16 mouse cellular contexts compared by ENCODE assay signal in genomic region chr2:148030613-148030935, GRCm38 (mm10). TPM values are rescaled to one million over a fixed set of nuclear protein-coding genes. Genes with fewer than 3 reads are reported as not detected.
A peak's percentile ranks its signal among the peaks of the same experiment; 100 is the strongest.
DNase-seq lines count a peak whose midpoint lies in the region; ATAC-seq and TF ChIP-seq lines count a peak whose summit lies in the region.
"Had no signal": no experiment of that assay in that cellular context is flagged by ENCODE, and none has a peak within 500 bp of the region (broad histone marks: within the 10 kb centered on the region; RNA-seq: fewer than 3 reads in every experiment).

No protein-coding gene starts in this region.

- no peak for TF ChIP-seq POLR2A in lung, adult 2 months (IDR thresholded peaks at IDR 0.05; ENCODE audit: borderline replicate concordance, extremely low read depth, low read depth, low read length)

- under 1% methylated on average over 11 of the region's 11 CpGs for WGBS in forebrain, embryonic 14.5 days
- WGBS in forebrain, embryonic 13.5 days, result 1% methylated on average over 11 of the region's 11 CpGs
- WGBS in lung, adult 2 months, result 6% methylated on average over 11 of the region's 11 CpGs
- 6% methylated on average over 11 of the region's 11 CpGs for WGBS in intestine, embryonic 14.5 days
- 1% methylated on average over 11 of the region's 11 CpGs for WGBS in midbrain, embryonic 13.5 days

- peaks cover 94% of the 10 kb centered on the region for H3K27me3 ChIP-seq in forebrain, embryonic 14.5 days (replicated peaks; ENCODE audit: control insufficient read depth, insufficient read depth, low read length)
- peaks cover 95% of the 10 kb centered on the region for H3K27me3 ChIP-seq in forebrain, embryonic 13.5 days
- H3K27me3 ChIP-seq in intestine, embryonic 14.5 days (replicated peaks; ENCODE audit: control insufficient read depth, insufficient read depth, low read length), result peaks cover 92% of the 10 kb centered on the region
- H3K27me3 ChIP-seq in midbrain, embryonic 13.5 days, result peaks cover 95% of the 10 kb centered on the region

- H3K4me1 ChIP-seq in forebrain, embryonic 14.5 days (ENCODE audit: control insufficient read depth, insufficient read depth, low read length), result no peaks in the 10 kb centered on the region
- H3K4me1 ChIP-seq in forebrain, embryonic 13.5 days, result no peaks in the 10 kb centered on the region
- H3K4me1 ChIP-seq in lung, adult 2 months (ENCODE audit: control insufficient read depth, insufficient read depth, low read length), result 0 out of 2 replicates have a peak, but pooled peaks cover 2% of the 10 kb centered on the region
- no peaks in the 10 kb centered on the region for H3K4me1 ChIP-seq in intestine, embryonic 14.5 days (replicated peaks; ENCODE audit: control insufficient read depth, insufficient read depth, low read length)
- peaks cover 8% of the 10 kb centered on the region for H3K4me1 ChIP-seq in midbrain, embryonic 13.5 days (replicated peaks)
- H3K4me1 ChIP-seq: embryonic facial prominence, embryonic 15.5 days had no signal

- no peak overlapping the region for H3K27ac ChIP-seq in forebrain, embryonic 14.5 days (ENCODE audit: low read depth, low read length)
- H3K27ac ChIP-seq in forebrain, embryonic 13.5 days, result no peak overlapping the region
- H3K27ac ChIP-seq in intestine, embryonic 14.5 days (ENCODE audit: low read depth), result no peak overlapping the region
- H3K27ac ChIP-seq in midbrain, embryonic 13.5 days, result peak overlapping the region; percentile 51; the same call in 1 of the 2 replicates
- H3K27ac ChIP-seq: embryonic facial prominence, embryonic 15.5 days; left cerebral cortex, adult 2 months; macrophage had no signal

- H3K9ac ChIP-seq in forebrain, embryonic 14.5 days (ENCODE audit: low read length), result no peak overlapping the region
- no peak overlapping the region for H3K9ac ChIP-seq in forebrain, embryonic 13.5 days
- no peak overlapping the region for H3K9ac ChIP-seq in intestine, embryonic 14.5 days (ENCODE audit: low read length)
- H3K9ac ChIP-seq in midbrain, embryonic 13.5 days (replicated peaks), result no peak overlapping the region
- H3K9ac ChIP-seq: embryonic facial prominence, embryonic 15.5 days had no signal

- no peaks in the 10 kb centered on the region for H3K9me3 ChIP-seq in forebrain, embryonic 14.5 days (replicated peaks; ENCODE audit: control insufficient read depth, low read length)
- H3K9me3 ChIP-seq in forebrain, embryonic 13.5 days (replicated peaks), result no peaks in the 10 kb centered on the region; the same call in 1 of the 2 replicates
- no peaks in the 10 kb centered on the region for H3K9me3 ChIP-seq in intestine, embryonic 14.5 days (ENCODE audit: control insufficient read depth, low read length)
- H3K9me3 ChIP-seq in midbrain, embryonic 13.5 days, result no peaks in the 10 kb centered on the region
- H3K9me3 ChIP-seq: embryonic facial prominence, embryonic 15.5 days had no signal

- H3K4me3 ChIP-seq in forebrain, embryonic 14.5 days (ENCODE audit: low read depth, low read length), result no peak overlapping the region
- no peak overlapping the region for H3K4me3 ChIP-seq in forebrain, embryonic 13.5 days
- H3K4me3 ChIP-seq in lung, adult 2 months (replicated peaks; ENCODE audit: extremely low read depth, low read depth, low read length), result peak overlapping the region; percentile 18
- H3K4me3 ChIP-seq in intestine, embryonic 14.5 days (ENCODE audit: low read depth, low read length), result no peak overlapping the region
- H3K4me3 ChIP-seq in midbrain, embryonic 13.5 days (replicated peaks), result no peak overlapping the region
- H3K4me3 ChIP-seq: embryonic facial prominence, embryonic 15.5 days; left cerebral cortex, adult 2 months had no signal

- H3K4me2 ChIP-seq in forebrain, embryonic 14.5 days (ENCODE audit: low read length), result no peak overlapping the region
- no peak overlapping the region for H3K4me2 ChIP-seq in forebrain, embryonic 13.5 days
- peak overlapping the region; percentile 18 for H3K4me2 ChIP-seq in intestine, embryonic 14.5 days (ENCODE audit: low read length)
- 0 out of 2 replicates have a peak overlapping the region, but pooled peaks have one; percentile 5 for H3K4me2 ChIP-seq in midbrain, embryonic 13.5 days (replicated peaks)
- H3K4me2 ChIP-seq: embryonic facial prominence, embryonic 15.5 days had no signal

- DNase-seq in forebrain, embryonic 14.5 days (ENCODE audit: low spot score), result no peak
- DNase-seq in lung, adult 2 months, result no peak
- no peak for DNase-seq in lung, adult 18-20 months
- DNase-seq in intestine, embryonic 14.5 days (ENCODE audit: low spot score), result no peak
- DNase-seq in frontal cortex, adult 2 months (ENCODE audit: extremely low spot score in 1 of 2, low spot score in 1 of 2), result no peak
- DNase-seq: cerebellum, postnatal 14 days; kidney, adult 11 months had no signal

- no peaks in the 10 kb centered on the region for H3K36me3 ChIP-seq in forebrain, embryonic 14.5 days (ENCODE audit: control insufficient read depth, insufficient read depth, low read length)
- H3K36me3 ChIP-seq in forebrain, embryonic 13.5 days (ENCODE audit: poor library complexity, severe bottlenecking), result no peaks in the 10 kb centered on the region
- no peaks in the 10 kb centered on the region for H3K36me3 ChIP-seq in intestine, embryonic 14.5 days (ENCODE audit: control insufficient read depth, insufficient read depth, low read length)
- no peaks in the 10 kb centered on the region for H3K36me3 ChIP-seq in midbrain, embryonic 13.5 days
- H3K36me3 ChIP-seq: embryonic facial prominence, embryonic 15.5 days had no signal

- ATAC-seq in forebrain, embryonic 14.5 days, result 0 out of 2 replicates have a peak, but pooled peaks have one; percentile 20
- no peak for ATAC-seq in forebrain, embryonic 13.5 days
- 0 out of 2 replicates have a peak, but pooled peaks have one; percentile 51 for ATAC-seq in intestine, embryonic 14.5 days (replicated peaks; ENCODE audit: low FRiP score, low TSS enrichment, low read depth)
- no peak for ATAC-seq in midbrain, embryonic 13.5 days
- no peak for ATAC-seq in granulocyte monocyte progenitor cell, adult 5-6 weeks (replicated peaks; ENCODE audit: poor library complexity, severe bottlenecking)

- no peak for TF ChIP-seq CTCF in lung, adult 2 months (IDR thresholded peaks at IDR 0.05; ENCODE audit: insufficient read depth, low read length)

RNA-seq across cellular contexts. Expression of gene Foxa2, which starts 16.2 kb away (rescaled TPM):
- polyA plus RNA-seq in forebrain, embryonic 14.5 days (2014; fragmentation: Nextera tagmentation; extraction: Ambion mirVana), result 0.13 and 0.38 TPM in 2 replicates
- 0.13 and 0.19 TPM in 2 replicates for polyA plus RNA-seq in forebrain, embryonic 13.5 days (2015; fragmentation: Nextera tagmentation; extraction: Ambion mirVana)
- polyA plus RNA-seq in lung, adult 2 months (2012; rRNA removed), result 80.1 and 106 TPM in 2 replicates
- 2.6 and 6.5 TPM in 2 replicates for polyA plus RNA-seq in intestine, embryonic 14.5 days (2014; fragmentation: Nextera tagmentation; extraction: Ambion mirVana)
- polyA plus RNA-seq in midbrain, embryonic 13.5 days (2015; fragmentation: Nextera tagmentation; extraction: Ambion mirVana), result 4.0 and 9.2 TPM in 2 replicates
- total RNA-seq in granulocyte monocyte progenitor cell, adult 5-6 weeks (2014; fragmentation: Nextera tagmentation), result not detected in 2 replicates
- total RNA-seq in granulocyte monocyte progenitor cell, adult 5-6 weeks (2017), result not detected in 2 replicates
- not detected in 2 replicates for polyA plus RNA-seq in frontal cortex, adult 2 months (2012; rRNA removed)
- total RNA-seq: gastrocnemius, postnatal 4 days; left cerebral cortex, adult 2 months; MEL had no signal
- polyA plus RNA-seq: forebrain, embryonic 16.5 days; macrophage had no signal

Comparison
In these comparisons a context has a peak if more than half of its experiments do, and no peak if none do; other contexts are left out.
1. ATAC-seq: peak in forebrain, embryonic 14.5 days (single experiment) and intestine, embryonic 14.5 days (single experiment); none in forebrain, embryonic 13.5 days (single experiment), midbrain, embryonic 13.5 days (single experiment) and granulocyte monocyte progenitor cell, adult 5-6 weeks (single experiment).
2. H3K4me2 ChIP-seq: peak in intestine, embryonic 14.5 days (single experiment) and midbrain, embryonic 13.5 days (single experiment); none in forebrain, embryonic 14.5 days (single experiment) and forebrain, embryonic 13.5 days (single experiment).